Comparison of ENCODE assay signal across 9 mouse cellular contexts in the genomic region with DNA sequence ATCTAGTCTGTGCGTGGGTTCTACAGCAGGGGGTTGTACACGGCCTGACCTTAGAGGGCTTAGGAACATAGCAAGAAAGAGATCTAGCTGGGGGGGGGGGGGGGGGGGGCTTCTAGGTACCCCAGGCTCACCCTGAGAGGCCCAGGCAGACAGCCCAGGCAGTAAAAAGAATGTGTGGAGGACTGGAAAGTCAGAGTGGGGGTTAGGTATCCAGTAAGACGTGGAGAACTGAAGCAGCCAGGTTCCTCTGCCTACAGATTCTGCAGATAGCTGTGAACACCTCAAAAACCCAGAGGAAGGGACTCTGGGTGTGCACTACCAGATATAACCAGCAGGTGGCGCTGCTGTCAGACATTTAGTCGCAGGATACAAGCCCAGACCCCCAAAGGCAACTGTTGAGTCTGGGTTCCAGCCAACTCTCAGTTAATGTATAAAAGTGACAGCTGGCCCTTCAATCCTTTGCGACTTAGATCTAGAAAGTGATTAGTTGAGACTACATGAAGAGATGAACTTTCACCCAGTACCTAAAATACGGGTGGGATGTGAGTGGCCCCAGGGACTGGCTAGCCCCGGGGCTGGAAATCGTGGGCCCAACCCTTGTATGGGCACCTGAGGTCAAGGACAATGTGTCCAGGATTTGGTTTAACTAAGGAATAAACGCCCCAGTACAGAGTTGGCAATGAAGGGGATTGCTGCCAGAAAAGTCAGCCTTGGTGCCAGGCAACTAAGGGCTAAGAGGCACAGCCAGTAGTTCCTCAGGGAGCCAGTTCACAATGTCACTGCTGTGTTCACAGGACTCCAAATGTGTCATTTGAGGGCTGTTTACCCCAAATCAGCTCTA.
DNase-seq lines count a peak whose midpoint lies in the region; ATAC-seq and TF ChIP-seq lines count a peak whose summit lies in the region.
"Had no signal": no experiment of that assay in that cellular context is flagged by ENCODE, and none has a peak within 500 bp of the region (broad histone marks: within the 10 kb centered on the region; RNA-seq: fewer than 3 reads in every experiment).

No protein-coding gene starts in this region.

- no peaks in the 10 kb centered on the region for H3K9me3 ChIP-seq in limb, embryonic 13.5 days

- H3K36me3 ChIP-seq in limb, embryonic 13.5 days: peaks cover 47% of the 10 kb centered on the region
- no peaks in the 10 kb centered on the region for H3K36me3 ChIP-seq in testis, adult 2 months (ENCODE audit: control insufficient read depth, insufficient read depth, low read length)
- H3K36me3 ChIP-seq: G1E had no signal

- no peak overlapping the region for H3K4me2 ChIP-seq in limb, embryonic 13.5 days (replicated peaks)

- ATAC-seq in common myeloid progenitor, adult 5-6 weeks (replicated peaks; ENCODE audit: low read depth, poor library complexity, severe bottlenecking): peak; percentile 74
- ATAC-seq in limb, embryonic 13.5 days (ENCODE audit: low FRiP score, low read depth): peak; percentile 46; the same call in 1 of the 2 replicates

- no peak overlapping the region for H3K4me3 ChIP-seq in limb, embryonic 13.5 days
- H3K4me3 ChIP-seq in testis, adult 2 months (ENCODE audit: control insufficient read depth, low read depth, low read length): no peak overlapping the region

- WGBS in limb, embryonic 13.5 days: 23% methylated on average over 10 of the region's 10 CpGs

- no peaks in the 10 kb centered on the region for H3K27me3 ChIP-seq in limb, embryonic 13.5 days
- H3K27me3 ChIP-seq in testis, adult 2 months (ENCODE audit: control insufficient read depth, insufficient read depth, low read length): no peaks in the 10 kb centered on the region

- TF ChIP-seq CTCF in testis, adult 2 months (IDR thresholded peaks at IDR 0.05; ENCODE audit: control insufficient read depth, insufficient read depth, insufficient replicate concordance, low read depth, low read length): peak; percentile 86

- peak; percentile 46 to 66 for DNase-seq in cerebellum, adult 18-20 months
- DNase-seq in cerebellum, adult 11-12 months: no peak
- DNase-seq in gastrocnemius, postnatal 36 days: peak; percentile 69 to 73
- DNase-seq in kidney, adult 8-10 months: peak; percentile 83 to 88
- peak; percentile 94 for DNase-seq in neural tube, embryonic 10.5 days (ENCODE audit: extremely low spot score, low spot score)

- no peak for TF ChIP-seq POLR2A in testis, adult 2 months (IDR thresholded peaks at IDR 0.05; ENCODE audit: control insufficient read depth, low read depth, low read length)

- intact Hi-C loops in gastrocnemius, postnatal 36 days (cut with DNase I): loop anchor here (1.0 to 5.0 kb wide), 2 partner anchors 167 to 236 kb away; partner anchors contain the start of gene Ror2

- H3K27ac ChIP-seq in limb, embryonic 13.5 days: no peak overlapping the region
- H3K27ac ChIP-seq in testis, adult 2 months (ENCODE audit: control insufficient read depth, insufficient read depth, low read depth, low read length): no peak overlapping the region

- no peak overlapping the region for H3K9ac ChIP-seq in limb, embryonic 13.5 days

- H3K4me1 ChIP-seq in limb, embryonic 13.5 days: peaks cover 24% of the 10 kb centered on the region
- H3K4me1 ChIP-seq in testis, adult 2 months (ENCODE audit: control insufficient read depth, insufficient read depth, low read length): peaks cover 2% of the 10 kb centered on the region
